Mouse (Mus musculus) embryonic fibroblast, embryonic 13.5 days (primary cell): ENCODE data around the gene Alox5ap.

Experiments used
- CTCF ChIP-seq: IDR thresholded peaks from 2 replicates; pipeline ENCODE4 v1.5.1; 2011; ENCODE audit warnings: mild to moderate bottlenecking, control low read depth, low read length, moderate library complexity, borderline replicate concordance; ENCODE audit not compliant: insufficient read depth
- POLR2A ChIP-seq: IDR thresholded peaks from 2 replicates; pipeline ENCODE4 v1.6.1; 2011; ENCODE audit warnings: low read depth, mild to moderate bottlenecking, control low read depth, low read length, moderate library complexity

DNA sequence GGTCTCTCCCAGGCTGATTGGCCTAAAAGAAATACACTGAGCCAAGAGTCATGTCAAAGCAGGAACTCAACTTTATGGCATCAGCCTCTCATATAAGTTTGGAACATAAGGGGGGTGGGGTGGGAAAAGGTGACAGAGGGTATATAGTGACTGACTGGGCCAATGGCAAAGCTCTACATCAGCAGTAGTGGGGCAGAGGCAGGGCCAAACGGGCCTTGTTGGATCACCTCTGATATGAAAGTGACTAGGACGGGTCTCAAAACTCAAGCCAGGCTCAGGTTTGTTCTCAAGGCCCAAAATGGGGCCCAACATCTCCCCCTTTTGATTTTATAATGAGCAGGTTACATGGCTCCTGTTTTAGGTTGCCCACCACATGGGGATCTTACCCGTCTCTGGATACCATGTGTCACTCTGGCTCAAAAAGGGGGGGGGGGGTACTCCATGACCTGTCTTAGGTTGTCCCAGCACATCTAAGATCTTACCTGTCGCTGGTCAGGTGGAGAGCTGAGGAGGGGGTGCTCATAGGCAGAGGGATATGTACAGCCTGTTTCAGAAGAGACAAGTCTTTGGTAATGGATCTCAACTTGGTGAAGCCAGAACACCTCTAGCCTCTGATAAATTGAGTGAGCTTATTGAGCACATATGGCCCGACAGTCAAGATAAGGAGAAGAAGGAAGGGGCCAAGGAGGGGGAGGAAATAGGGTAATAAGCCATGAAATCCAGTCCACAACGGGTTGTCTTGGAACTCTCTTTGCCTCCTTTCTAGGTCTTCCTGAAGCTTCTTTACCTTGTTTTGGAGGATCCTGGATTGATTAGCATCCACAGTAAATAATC lies 46.8 kb upstream of the Alox5ap start:
- TF ChIP-seq CTCF, result no peak
- no peak for TF ChIP-seq POLR2A
